Mouse (Mus musculus) CH12.LX (cell line): Measurements from ENCODE around the gene Ric1. TPM values are rescaled to one million over a fixed set of nuclear protein-coding genes. Genes with fewer than 3 reads are reported as not detected.
"Not testable (repeated sequence)": the region's sequence is repeated elsewhere in the genome, so short reads cannot be mapped to it uniquely, and the experiment has no call there.

Experiments
- DNase-seq: peaks from one replicate; pipeline ENCODE4 v3.0.0-alpha.2; 2013; ENCODE audit errors: extremely low read depth
- H3K27ac ChIP-seq: 2 replicates; pipeline ENCODE4 v1.5.1; 2012; ENCODE audit warnings: low read depth, mild to moderate bottlenecking, control low read depth, moderate library complexity; ENCODE audit not compliant: insufficient read depth
- H3K27me3 ChIP-seq: replicated peaks from 2 replicates; pipeline ENCODE3; 2012; ENCODE audit warnings: inconsistent platforms
- H3K36me3 ChIP-seq, 2 experiments: replicated peaks in 1 of 2; 2 replicates each; pipeline versions ENCODE3 to v1.6.1; 2012; ENCODE audit warnings: inconsistent platforms in 1 of 2, low read length in 1 of 2, mild to moderate bottlenecking in 1 of 2, mixed read lengths in 1 of 2, moderate library complexity in 1 of 2; ENCODE audit not compliant: control insufficient read depth in 1 of 2, insufficient read depth in 1 of 2
- H3K4me1 ChIP-seq, 2 experiments: 2 replicates each; pipeline ENCODE4 v1.6.1; 2012; ENCODE audit warnings: inconsistent platforms in 1 of 2, moderate library complexity in 1 of 2; ENCODE audit not compliant: insufficient read depth in 2 of 2, control insufficient read depth in 1 of 2
- H3K4me2 ChIP-seq: 2 replicates; pipeline ENCODE4 v1.6.1; 2012; ENCODE audit warnings: low read depth, mild to moderate bottlenecking, control low read depth; ENCODE audit not compliant: poor library complexity, insufficient read depth, severe bottlenecking
- H3K4me3 ChIP-seq, 3 experiments: fragments of 150-350 bp in 1 of 3; sonication (generic) in 1 of 3; replicated peaks in 1 of 3; 2 replicates each; pipeline versions ENCODE3 to v1.5.1; 2011 to 2012; ENCODE audit warnings: low read depth in 2 of 3, low read length in 2 of 3, mild to moderate bottlenecking in 2 of 3, moderate library complexity in 2 of 3, control low read depth in 1 of 3, improper control_type of control experiment in 1 of 3, inconsistent platforms in 1 of 3, mixed read lengths in 1 of 3; ENCODE audit not compliant: poor library complexity in 1 of 3
- H3K79me2 ChIP-seq: replicated peaks from 2 replicates; pipeline ENCODE4 v1.6.1; 2012; ENCODE audit warnings: mild to moderate bottlenecking, moderate library complexity; ENCODE audit not compliant: control insufficient read depth, poor library complexity, insufficient read depth, severe bottlenecking; ENCODE audit errors: extremely low read depth
- H3K9ac ChIP-seq: 2 replicates; pipeline ENCODE4 v1.6.1; 2012; ENCODE audit warnings: low read depth, mild to moderate bottlenecking, control low read depth, moderate library complexity; ENCODE audit not compliant: insufficient read depth
- H3K9me3 ChIP-seq: replicated peaks from 2 replicates; pipeline ENCODE3; 2012; ENCODE audit warnings: low read length, inconsistent platforms, mixed read lengths
- CHD1 ChIP-seq: IDR thresholded peaks from 2 replicates; pipeline ENCODE4 v1.6.1; 2012; ENCODE audit warnings: low read depth, low read length, improper control_type of control experiment, inconsistent platforms
- CTCF ChIP-seq, 2 experiments: IDR thresholded peaks in 1 of 2; conservative IDR thresholded peaks in 1 of 2; 2 replicates each; pipeline ENCODE4 v1.5.1; 2011 to 2012; ENCODE audit warnings: low read depth in 2 of 2, low read length in 2 of 2, improper control_type of control experiment in 1 of 2, inconsistent platforms in 1 of 2, mild to moderate bottlenecking in 1 of 2, moderate library complexity in 1 of 2
- EP300 ChIP-seq: IDR thresholded peaks from 2 replicates; pipeline ENCODE4 v1.6.1; 2011; ENCODE audit warnings: low read length, improper control_type of control experiment
- GABPA ChIP-seq: IDR thresholded peaks from 2 replicates; pipeline ENCODE4 v1.6.1; 2012; ENCODE audit warnings: low read depth, low read length, improper control_type of control experiment, inconsistent platforms; ENCODE audit not compliant: insufficient replicate concordance
- IRF4 ChIP-seq: IDR thresholded peaks from 2 replicates; pipeline ENCODE4 v1.6.1; 2014; ENCODE audit warnings: low read depth, mild to moderate bottlenecking, inconsistent platforms, low read length, improper control_type of control experiment
- JUN ChIP-seq: IDR thresholded peaks from 2 replicates; pipeline ENCODE4 v1.6.1; 2011; ENCODE audit warnings: low read depth, mild to moderate bottlenecking, low read length, improper control_type of control experiment, moderate library complexity; ENCODE audit not compliant: insufficient read depth
- MAFK ChIP-seq: IDR thresholded peaks from 2 replicates; pipeline ENCODE4 v1.6.1; 2011; ENCODE audit warnings: low read length, improper control_type of control experiment; ENCODE audit not compliant: insufficient replicate concordance
- MAZ ChIP-seq: IDR thresholded peaks from 2 replicates; pipeline ENCODE4 v1.6.1; 2012; ENCODE audit warnings: low read depth, mild to moderate bottlenecking, inconsistent platforms, low read length, improper control_type of control experiment, moderate library complexity
- MEF2A ChIP-seq: IDR thresholded peaks from 2 replicates; pipeline ENCODE4 v1.6.1; 2014; ENCODE audit warnings: low read depth, mild to moderate bottlenecking, inconsistent platforms, low read length, improper control_type of control experiment, borderline replicate concordance
- NRF1 ChIP-seq: IDR thresholded peaks from 2 replicates; pipeline ENCODE4 v1.6.1; 2014; ENCODE audit warnings: low read depth, mild to moderate bottlenecking, inconsistent platforms, low read length, improper control_type of control experiment, moderate library complexity
- PAX5 ChIP-seq: IDR thresholded peaks from 2 replicates; pipeline ENCODE4 v1.6.1; 2012; ENCODE audit warnings: low read length, inconsistent platforms, mixed read lengths
- POLR2A ChIP-seq: IDR thresholded peaks from 2 replicates; pipeline ENCODE4 v1.6.1; 2011; ENCODE audit warnings: low read depth, mild to moderate bottlenecking, improper control_type of control experiment, low read length
- RAD21 ChIP-seq: IDR thresholded peaks from 2 replicates; pipeline ENCODE4 v1.6.1; 2011; ENCODE audit warnings: low read depth, mild to moderate bottlenecking, low read length, improper control_type of control experiment, moderate library complexity
- RCOR1 ChIP-seq: conservative IDR thresholded peaks from 2 replicates; pipeline ENCODE4 v1.6.1; 2012; ENCODE audit warnings: low read depth, mild to moderate bottlenecking, inconsistent platforms, low read length, improper control_type of control experiment
- SMC3 ChIP-seq: IDR thresholded peaks from 2 replicates; pipeline ENCODE4 v1.6.1; 2011; ENCODE audit warnings: low read depth, low read length, improper control_type of control experiment
- TCF12 ChIP-seq: IDR thresholded peaks from 2 replicates; pipeline ENCODE4 v1.6.1; 2014; ENCODE audit warnings: low read depth, mild to moderate bottlenecking, inconsistent platforms, low read length, improper control_type of control experiment
- UBTF ChIP-seq: IDR thresholded peaks from 2 replicates; pipeline ENCODE4 v1.6.1; 2012; ENCODE audit warnings: low read depth, mild to moderate bottlenecking, inconsistent platforms, low read length, improper control_type of control experiment, moderate library complexity
- USF2 ChIP-seq: conservative IDR thresholded peaks from 2 replicates; pipeline ENCODE4 v1.6.1; 2011; ENCODE audit warnings: low read depth, low read length, improper control_type of control experiment
- ZC3H11A ChIP-seq: IDR thresholded peaks from 2 replicates; pipeline ENCODE4 v1.6.1; 2012; ENCODE audit warnings: low read depth, mild to moderate bottlenecking, inconsistent platforms, low read length, improper control_type of control experiment
- ZMIZ1 ChIP-seq: IDR thresholded peaks from 2 replicates; pipeline ENCODE4 v1.6.1; 2012; ENCODE audit warnings: low read depth, mild to moderate bottlenecking, inconsistent platforms, low read length, improper control_type of control experiment
- dilution Hi-C: fragments of 300-500 bp; cut with MboI; formaldehyde crosslinking; loops from 2 replicates; pipeline ENCODE4 v1.14.3; 2020; ENCODE audit warnings: low sequenced_read_pairs; ENCODE audit not compliant: extremely low pct_unique_long_range_greater_than_20kb, extremely low pct_ligation_motif_present
- in situ Hi-C: fragments of 300-500 bp; cut with MboI; formaldehyde crosslinking; loops from 3 replicates; pipeline ENCODE4 v1.14.3; 2019; ENCODE audit warnings: low sequenced_read_pairs, low pct_ligation_motif_present, low pct_unique_long_range_greater_than_20kb, mixed read lengths
- polyA plus RNA-seq: library from polyadenylated mRNA; unstranded; fragments of >175 nt; gene quantifications from 2 replicates; pipeline ENCODE4 v1.2.1, GENCODE M21; 2012; ENCODE audit warnings: low read depth; ENCODE audit not compliant: insufficient read length
- total RNA-seq, 2 experiments: library from RNA; depleted of rRNA; stranded (reverse); fragments of 300-350 nt in 1 of 2; fragments of >200 nt in 1 of 2; gene quantifications; 2 replicates each; pipeline ENCODE4 v1.2.3; 2012 to 2014

Ric1 gene
- total and polyA plus RNA-seq, 3 experiments: 11.2 to 17.9 (median 16.3) TPM

DNA sequence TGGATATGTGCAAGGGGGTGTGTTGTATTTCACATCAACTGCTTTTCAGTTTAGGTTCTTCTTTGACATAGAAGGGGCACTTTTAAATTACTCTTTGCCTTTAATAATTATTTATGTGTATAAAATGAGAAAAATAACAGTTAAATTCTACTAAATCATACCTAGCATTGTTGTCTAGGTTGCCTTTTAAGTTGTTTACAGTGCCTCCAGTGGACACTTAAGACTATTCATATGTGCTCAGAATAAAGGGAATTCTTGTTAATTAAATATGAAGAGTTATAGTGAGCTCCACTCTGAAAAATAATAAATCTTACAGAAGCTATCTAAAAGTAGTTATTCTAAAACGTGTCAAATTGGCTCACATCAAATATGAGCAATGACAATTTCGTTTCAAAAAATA is 28.5 kb downstream of the Ric1 start:
- no peaks in the 10 kb centered on the region for H3K9me3 ChIP-seq
- no peak for DNase-seq
- H3K79me2 ChIP-seq: no peaks in the 10 kb centered on the region
- no peak overlapping the region for H3K4me3 ChIP-seq
- H3K4me2 ChIP-seq: no peak overlapping the region
- no peak for TF ChIP-seq UBTF
- TF ChIP-seq CTCF (conservative IDR thresholded peaks at IDR 0.05 in 1 of 2, IDR thresholded peaks at IDR 0.05 in 1 of 2; ENCODE audit: low read depth in 2 of 2, low read length in 2 of 2): no peak
- no peak for TF ChIP-seq CHD1
- no peak for TF ChIP-seq MAFK
- in situ Hi-C loops: no loop called here
- no peak overlapping the region for H3K9ac ChIP-seq
- dilution Hi-C loops: no loop called here
- peaks cover 0 to 4% of the 10 kb centered on the region in 2 experiments for H3K36me3 ChIP-seq
- no peaks in the 10 kb centered on the region for H3K27me3 ChIP-seq
- H3K4me1 ChIP-seq: peaks cover 0 to 13% of the 10 kb centered on the region in 2 experiments; a peak in 2 of 4 replicates
- H3K27ac ChIP-seq: no peak overlapping the region

GRCm38 (mm10) chr19:29551128-29551527 is 29.0 kb downstream of the Ric1 start:
- Histone ChIP-seq H3K4me2 (no peak overlapping the region), H3K36me3 (peaks cover 0 to 3% of the 10 kb centered on the region in 2 experiments), H3K9me3 (no peaks in the 10 kb centered on the region), H3K27ac (no peak overlapping the region)
- in situ Hi-C loops: no loop called here
- dilution Hi-C loops: no loop called here
- DNase-seq: no peak
- TF ChIP-seq MEF2A (no peak), SMC3 (no peak), MAZ (no peak), UBTF (no peak), TCF12 (no peak), GABPA (no peak), EP300 (no peak), PAX5 (no peak), POLR2A (no peak), ZC3H11A (no peak), RAD21 (no peak), MAFK (no peak), NRF1 (no peak), USF2 (no peak), ZMIZ1 (no peak), RCOR1 (no peak), IRF4 (no peak), JUN (no peak)
- TF ChIP-seq, all 38 proteins: peak for 0
- Histone ChIP-seq H3K27me3 (no peaks in the 10 kb centered on the region), H3K79me2 (no peaks in the 10 kb centered on the region), H3K9ac (no peak overlapping the region), H3K4me1 (peaks cover 0 to 13% of the 10 kb centered on the region in 2 experiments; a peak in 2 of 4 replicates), H3K4me3 (no peak overlapping the region)

DNA sequence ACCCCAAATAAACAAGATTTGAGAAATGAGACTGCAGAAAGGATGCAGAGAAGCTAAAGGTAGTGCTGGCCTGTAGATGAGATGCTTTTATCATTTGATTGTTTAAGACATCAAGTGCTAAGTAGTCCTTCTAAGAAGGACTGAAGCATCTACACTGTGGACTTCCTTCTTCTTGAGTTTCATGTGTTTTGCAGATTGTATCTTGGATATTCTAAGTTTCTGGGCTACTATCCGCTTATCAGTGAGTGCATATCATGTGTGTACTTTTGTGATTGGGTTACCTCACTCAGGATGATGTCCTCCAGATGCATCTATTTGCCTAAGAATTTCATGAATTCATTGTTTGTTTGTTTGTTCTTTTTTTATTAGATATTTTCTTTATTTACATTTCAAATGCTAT is 29.9 kb downstream of the Ric1 start:
- peaks cover 0 to 13% of the 10 kb centered on the region in 2 experiments; a peak in 2 of 4 replicates for H3K4me1 ChIP-seq
- dilution Hi-C loops, H3K27me3 ChIP-seq, DNase-seq, H3K9ac ChIP-seq, H3K36me3 ChIP-seq, H3K4me3 ChIP-seq, in situ Hi-C loops, H3K79me2 ChIP-seq, H3K9me3 ChIP-seq, H3K4me2 ChIP-seq, H3K27ac ChIP-seq: not testable (repeated sequence)
